Mouse (Mus musculus) lung, postnatal 0 days (tissue): Measurements from ENCODE around the gene Milr1. TPM values are rescaled to one million over a fixed set of nuclear protein-coding genes. Genes with fewer than 3 reads are reported as not detected.
A peak's percentile ranks its signal among the peaks of the same experiment; 100 is the strongest.
"Not testable (repeated sequence)": the region's sequence is repeated elsewhere in the genome, so short reads cannot be mapped to it uniquely, and the experiment has no call there.

ENCODE experiments used
- ATAC-seq: fragments of 200-750 bp; cut with Nextera tagmentation; 2 replicates; pipeline ENCODE4 v1.8.0; 2017; ENCODE audit warnings: moderate library complexity
- DNase-seq: peaks from one replicate; pipeline ENCODE4 v3.0.0-alpha.2; 2016; ENCODE audit warnings: low spot score
- H3K27ac ChIP-seq: fragments of 300-500 bp; sonication (generic); 2 replicates; pipeline ENCODE4 v1.5.1; 2014; ENCODE audit warnings: antibody characterized with exemption, mild to moderate bottlenecking, low read length, mixed read lengths
- H3K27me3 ChIP-seq: fragments of 300-500 bp; sonication (generic); replicated peaks from 2 replicates; pipeline ENCODE4 v1.6.1; 2014; ENCODE audit warnings: low read length, mixed read lengths; ENCODE audit not compliant: insufficient read depth
- H3K36me3 ChIP-seq: fragments of 300-500 bp; sonication (generic); 2 replicates; pipeline ENCODE4 v1.6.1; 2014; ENCODE audit warnings: low read length, mixed read lengths; ENCODE audit not compliant: insufficient read depth
- H3K4me1 ChIP-seq: fragments of 300-500 bp; sonication (generic); 2 replicates; pipeline ENCODE4 v1.6.1; 2014; ENCODE audit warnings: antibody characterized with exemption, low read depth, low read length, mixed read lengths; ENCODE audit not compliant: insufficient read depth
- H3K4me2 ChIP-seq: fragments of 300-500 bp; sonication (generic); replicated peaks from 2 replicates; pipeline ENCODE4 v1.6.1; 2014; ENCODE audit warnings: low read depth, mild to moderate bottlenecking, low read length, moderate library complexity, mixed read lengths
- H3K4me3 ChIP-seq: fragments of 300-500 bp; sonication (generic); 2 replicates; pipeline ENCODE4 v1.5.1; 2014; ENCODE audit warnings: low read depth, low read length
- H3K9ac ChIP-seq: fragments of 300-500 bp; sonication (generic); replicated peaks from 2 replicates; pipeline ENCODE4 v1.6.1; 2014; ENCODE audit warnings: low read depth, mild to moderate bottlenecking
- H3K9me3 ChIP-seq: fragments of 300-500 bp; sonication (generic); 2 replicates; pipeline ENCODE4 v1.6.1; 2016; ENCODE audit warnings: low read length, mixed read lengths
- CTCF ChIP-seq: IDR thresholded peaks from 2 replicates; pipeline ENCODE4 v1.5.1; 2016; ENCODE audit warnings: antibody characterized with exemption, mild to moderate bottlenecking
- EP300 ChIP-seq: IDR thresholded peaks from 2 replicates; pipeline ENCODE4 v1.6.1; 2016; ENCODE audit warnings: antibody characterized with exemption, mild to moderate bottlenecking, control low read depth
- WGBS: fragments of 180-500 bp; shearing (Covaris S2); extraction: QIAGEN DNeasy Blood & Tissue Kit; methylation state at CpG from one replicate; pipeline ENCODE4 v1.1.7; 2014; 5-methylcytosine and 5-hydroxymethylcytosine counted together
- polyA plus RNA-seq: library from polyadenylated mRNA; unstranded; fragments of >200 nt; fragmentation: Nextera tagmentation; extraction: Ambion mirVana; gene quantifications from 2 replicates; pipeline ENCODE4 v1.2.1, GENCODE M21; 2015

Milr1 gene
- polyA plus RNA-seq, 1 experiment from 2014 or later = 4.1 TPM

DNA sequence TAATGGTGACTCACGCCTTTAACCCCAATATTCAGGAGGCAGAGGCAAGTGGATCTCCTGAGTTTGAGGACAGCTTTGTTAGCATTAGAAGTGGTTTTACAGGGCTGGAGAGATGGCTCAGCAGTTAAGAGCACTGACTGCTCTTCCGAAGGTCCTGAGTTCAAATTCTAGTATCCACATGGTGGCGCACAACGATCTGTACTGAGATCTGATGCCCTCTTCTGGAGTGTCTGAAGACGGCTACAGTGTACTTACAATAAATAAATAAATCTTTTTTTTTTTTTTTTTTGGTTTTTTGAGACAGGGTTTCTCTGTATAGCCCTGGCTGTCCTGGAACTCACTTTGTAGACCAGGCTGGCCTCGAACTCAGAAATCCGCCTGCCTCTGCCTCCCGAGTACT is 10.3 kb upstream of the Milr1 start:
- not testable (repeated sequence) for DNase-seq, H3K4me1 ChIP-seq, H3K27me3 ChIP-seq, H3K9me3 ChIP-seq, H3K9ac ChIP-seq, H3K27ac ChIP-seq, H3K4me3 ChIP-seq, H3K4me2 ChIP-seq, ATAC-seq, H3K36me3 ChIP-seq
- peak; percentile 30; the same call in 1 of the 2 replicates for TF ChIP-seq CTCF
- WGBS = 81% methylated on average over 5 of the region's 8 CpGs

DNA sequence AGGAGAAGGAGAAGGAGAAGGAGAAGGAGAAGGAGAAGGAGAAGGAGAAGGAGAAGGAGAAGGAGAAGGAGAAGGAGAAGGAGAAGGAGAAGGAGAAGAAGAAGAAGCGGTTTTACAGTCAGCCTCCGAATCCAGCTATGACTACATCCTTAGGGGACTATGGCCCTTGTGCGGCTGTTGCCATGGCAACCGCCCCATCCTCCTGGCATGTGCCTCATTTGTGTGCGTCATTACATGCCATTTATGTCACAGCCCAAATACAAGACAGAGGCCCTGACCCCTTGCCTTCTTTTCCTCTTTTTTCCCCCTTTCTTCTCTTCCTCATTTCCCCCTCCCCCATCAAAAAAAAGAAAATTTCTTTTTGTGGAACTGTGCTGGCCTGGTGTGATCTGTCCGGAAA is 9.8 kb upstream of the Milr1 start:
- H3K36me3 ChIP-seq = no peaks in the 10 kb centered on the region
- no peak overlapping the region for H3K4me3 ChIP-seq
- no peak overlapping the region for H3K4me2 ChIP-seq
- H3K27me3 ChIP-seq = no peaks in the 10 kb centered on the region
- no peak for TF ChIP-seq EP300
- no peak for TF ChIP-seq CTCF
- H3K4me1 ChIP-seq = peaks cover 5% of the 10 kb centered on the region; the same call in 1 of the 2 replicates
- no peak overlapping the region for H3K27ac ChIP-seq
- DNase-seq (peak; percentile 36), ATAC-seq (peak; percentile 56; the same call in 1 of the 2 replicates)
- H3K9me3 ChIP-seq = no peaks in the 10 kb centered on the region
- WGBS = 58% methylated on average over 6 of the region's 6 CpGs
- no peak overlapping the region for H3K9ac ChIP-seq

DNA sequence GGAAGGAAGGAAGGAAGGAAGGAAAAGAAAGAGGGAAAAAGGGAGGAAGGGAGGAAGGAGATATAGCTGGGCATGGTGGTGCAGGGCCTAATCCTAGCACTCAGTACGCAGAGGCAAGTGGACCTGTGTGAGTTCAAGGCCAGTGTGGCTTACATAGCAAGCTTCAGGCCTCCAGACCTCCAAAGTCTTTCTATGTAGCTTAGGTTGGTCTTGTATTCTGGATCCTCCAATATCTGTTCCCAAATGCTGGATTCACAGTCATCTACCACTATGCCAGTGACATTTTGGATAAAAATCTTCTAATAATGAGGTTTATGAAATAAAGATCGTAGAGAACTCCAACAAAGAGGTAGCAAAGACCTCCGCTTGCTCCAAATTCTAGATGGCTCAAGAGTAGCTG is 9.2 kb upstream of the Milr1 start:
- H3K4me2 ChIP-seq = no peak overlapping the region
- DNase-seq (no peak), ATAC-seq (no peak)
- no peak overlapping the region for H3K4me3 ChIP-seq
- 88% methylated on average over 3 of the region's 3 CpGs for WGBS
- TF ChIP-seq CTCF (no peak), EP300 (no peak)
- H3K4me1 ChIP-seq = peaks cover 4% of the 10 kb centered on the region; the same call in 1 of the 2 replicates
- no peaks in the 10 kb centered on the region for H3K36me3 ChIP-seq
- no peak overlapping the region for H3K9ac ChIP-seq
- no peaks in the 10 kb centered on the region for H3K27me3 ChIP-seq
- H3K27ac ChIP-seq = no peak overlapping the region
- H3K9me3 ChIP-seq = no peaks in the 10 kb centered on the region

DNA sequence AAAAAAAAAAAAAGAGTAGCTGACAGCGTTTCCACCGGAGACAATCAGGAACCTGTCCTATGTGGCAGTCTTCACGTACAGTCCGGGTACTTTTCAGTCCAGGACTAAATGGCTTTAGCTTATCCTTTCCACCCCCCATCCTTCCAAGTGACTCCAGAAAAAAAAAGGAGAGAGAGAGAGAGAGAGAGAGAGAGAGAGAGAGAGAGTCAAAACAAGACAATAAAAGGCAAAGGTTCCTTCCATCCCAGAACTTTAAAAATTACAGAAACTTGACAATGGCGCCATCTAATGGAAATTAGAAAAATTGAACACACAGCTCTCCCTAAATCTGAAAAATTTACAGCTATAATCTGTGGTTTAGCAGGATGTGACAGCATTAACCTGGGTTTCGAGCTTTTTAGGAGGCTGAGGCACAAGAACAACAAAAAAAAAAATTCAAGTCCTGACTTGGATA is 8.6 kb upstream of the Milr1 start:
- DNase-seq (peak; percentile 81), ATAC-seq (peak; percentile 38)
- Histone ChIP-seq H3K27ac (no peak overlapping the region), H3K9ac (no peak overlapping the region), H3K4me3 (no peak overlapping the region), H3K36me3 (no peaks in the 10 kb centered on the region), H3K9me3 (no peaks in the 10 kb centered on the region), H3K4me1 (no peaks in the 10 kb centered on the region), H3K27me3 (no peaks in the 10 kb centered on the region), H3K4me2 (no peak overlapping the region)
- TF ChIP-seq CTCF (peak; percentile 71), EP300 (0 out of 2 replicates have a peak, but pooled peaks have one; percentile 9)
- WGBS = 22% methylated on average over 6 of the region's 6 CpGs

DNA sequence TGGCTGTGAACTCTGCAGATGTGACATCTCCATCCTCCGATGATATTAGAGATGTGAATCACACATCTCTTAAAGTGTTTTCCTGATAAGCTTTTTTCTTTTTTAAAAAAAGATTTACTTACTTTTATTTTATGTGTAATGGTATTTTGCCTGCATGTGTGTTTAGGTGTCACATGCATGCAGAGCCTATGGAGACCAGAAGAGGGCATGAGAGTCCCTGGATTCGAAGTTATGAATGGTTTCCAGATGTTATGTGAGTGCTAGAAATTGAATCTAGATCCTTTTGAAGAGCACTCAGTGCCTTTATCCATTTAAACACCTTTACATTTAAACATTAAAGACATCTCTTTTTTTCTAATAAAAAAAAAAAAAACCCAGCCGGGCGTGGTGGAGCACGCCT is 6.1 kb upstream of the Milr1 start:
- WGBS = 87% methylated on average over 5 of the region's 5 CpGs
- H3K9ac ChIP-seq = no peak overlapping the region
- peak; percentile 53 for TF ChIP-seq CTCF
- no peak for TF ChIP-seq EP300

DNA sequence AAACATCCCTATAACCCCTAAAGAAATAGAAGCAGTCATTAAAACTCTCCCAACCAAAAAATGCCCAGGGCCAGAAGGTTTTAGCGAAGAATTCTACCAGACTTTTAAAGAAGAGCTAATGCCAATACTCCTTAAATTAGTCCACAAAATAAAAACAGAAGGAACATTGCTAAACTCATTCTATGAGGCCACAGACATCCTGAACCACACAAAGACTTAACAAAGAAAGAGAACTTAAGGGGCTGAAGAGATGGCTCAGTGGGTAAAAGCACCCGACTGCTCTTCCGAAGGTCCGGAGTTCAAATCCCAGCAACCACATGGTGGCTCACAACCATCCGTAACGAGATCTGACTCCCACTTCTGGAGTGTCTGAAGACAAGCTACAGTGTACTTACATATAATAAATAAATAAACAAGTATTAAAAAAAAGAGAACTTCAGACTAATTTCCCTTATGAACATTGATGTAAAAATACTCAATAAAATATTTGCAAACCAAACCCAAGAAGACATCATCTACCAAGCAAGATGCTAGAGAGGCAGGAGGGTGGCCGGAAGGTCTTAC is 1.4 kb upstream of the Milr1 start:
- not testable (repeated sequence) for H3K4me3 ChIP-seq, H3K27ac ChIP-seq, H3K27me3 ChIP-seq, H3K4me1 ChIP-seq, H3K9ac ChIP-seq, H3K9me3 ChIP-seq, ATAC-seq, H3K36me3 ChIP-seq, H3K4me2 ChIP-seq, DNase-seq
- 90% methylated on average over 7 of the region's 7 CpGs for WGBS

More for the DNA sequence above, 6.1 kb upstream of the Milr1 start:
- Histone ChIP-seq H3K9me3 (no peaks in the 10 kb centered on the region), H3K36me3 (no peaks in the 10 kb centered on the region), H3K27ac (no peak overlapping the region), H3K4me1 (no peaks in the 10 kb centered on the region), H3K4me3 (no peak overlapping the region), H3K27me3 (no peaks in the 10 kb centered on the region), H3K4me2 (no peak overlapping the region)
- no peak for DNase-seq
- no peak for ATAC-seq
